Comparison of ENCODE assay signal across 9 mouse cellular contexts in genomic region chr19:53311524-53312335, GRCm38 (mm10). TPM values are rescaled to one million over a fixed set of nuclear protein-coding genes. Genes with fewer than 3 reads are reported as not detected.
A peak's percentile ranks its signal among the peaks of the same experiment; 100 is the strongest.
DNase-seq lines count a peak whose midpoint lies in the region; ATAC-seq and TF ChIP-seq lines count a peak whose summit lies in the region.
"Had no signal": no experiment of that assay in that cellular context is flagged by ENCODE, and none has a peak within 500 bp of the region (broad histone marks: within the 10 kb centered on the region; RNA-seq: fewer than 3 reads in every experiment).

No protein-coding gene starts in this region.

- no peaks in the 10 kb centered on the region for H3K36me3 ChIP-seq in forebrain, embryonic 13.5 days (ENCODE audit: poor library complexity, severe bottlenecking)
- no peaks in the 10 kb centered on the region for H3K36me3 ChIP-seq in hindbrain, embryonic 11.5 days (ENCODE audit: control insufficient read depth, insufficient read depth, low read length)
- H3K36me3 ChIP-seq in limb, embryonic 11.5 days (ENCODE audit: control insufficient read depth, insufficient read depth, low read length): no peaks in the 10 kb centered on the region
- no peaks in the 10 kb centered on the region for H3K36me3 ChIP-seq in midbrain, embryonic 16.5 days (ENCODE audit: control insufficient read depth, insufficient read depth, low read length)
- no peaks in the 10 kb centered on the region for H3K36me3 ChIP-seq in stomach, embryonic 16.5 days (ENCODE audit: control insufficient read depth, insufficient read depth, low read length)

- H3K9me3 ChIP-seq in forebrain, embryonic 13.5 days (replicated peaks): no peaks in the 10 kb centered on the region
- no peaks in the 10 kb centered on the region for H3K9me3 ChIP-seq in hindbrain, embryonic 11.5 days (ENCODE audit: control insufficient read depth, low read length)
- H3K9me3 ChIP-seq in limb, embryonic 11.5 days (ENCODE audit: control insufficient read depth, low read length): no peaks in the 10 kb centered on the region
- no peaks in the 10 kb centered on the region for H3K9me3 ChIP-seq in midbrain, embryonic 16.5 days (replicated peaks; ENCODE audit: control insufficient read depth, low read length, poor library complexity, severe bottlenecking)
- no peaks in the 10 kb centered on the region for H3K9me3 ChIP-seq in stomach, embryonic 16.5 days (replicated peaks; ENCODE audit: control insufficient read depth, low read length)

- ATAC-seq in cerebellum, adult (ENCODE audit: insufficient number of reproducible peaks, low FRiP score, low TSS enrichment): no peak
- no peak for ATAC-seq in forebrain, embryonic 13.5 days
- no peak for ATAC-seq in hindbrain, embryonic 11.5 days (ENCODE audit: low FRiP score)
- ATAC-seq in limb, embryonic 11.5 days (ENCODE audit: insufficient number of reproducible peaks, low FRiP score, low TSS enrichment, low read depth): no peak
- ATAC-seq in midbrain, embryonic 16.5 days: no peak
- ATAC-seq in stomach, embryonic 16.5 days (ENCODE audit: insufficient read depth, low FRiP score): no peak
- ATAC-seq: Patski had no signal

- no peak for TF ChIP-seq POLR2A in brain, embryonic 14.5 days (IDR thresholded peaks at IDR 0.05; ENCODE audit: borderline replicate concordance, extremely low read depth, insufficient read depth, insufficient read length, poor library complexity, severe bottlenecking)

- H3K4me1 ChIP-seq in forebrain, embryonic 13.5 days: peaks cover 38% of the 10 kb centered on the region
- 0 out of 2 replicates have a peak, but pooled peaks cover 6% of the 10 kb centered on the region for H3K4me1 ChIP-seq in hindbrain, embryonic 11.5 days (replicated peaks; ENCODE audit: control insufficient read depth, insufficient read depth, low read length)
- peaks cover 13% of the 10 kb centered on the region for H3K4me1 ChIP-seq in limb, embryonic 11.5 days (ENCODE audit: control insufficient read depth, insufficient read depth, low read length)
- peaks cover 17% of the 10 kb centered on the region for H3K4me1 ChIP-seq in midbrain, embryonic 16.5 days (ENCODE audit: control insufficient read depth, insufficient read depth, low read length)
- H3K4me1 ChIP-seq in stomach, embryonic 16.5 days (ENCODE audit: control insufficient read depth, insufficient read depth, low read length): peaks cover 13% of the 10 kb centered on the region

- DNase-seq in cerebellum, adult 11 months: peak; percentile 52
- DNase-seq in brain, embryonic 14.5 days (ENCODE audit: low read depth): peak; percentile 73
- peak; percentile 64 for DNase-seq in hindbrain, embryonic 11.5 days (ENCODE audit: low spot score)
- DNase-seq in limb, embryonic 11.5 days (ENCODE audit: low spot score): peak; percentile 65

- TF ChIP-seq CTCF in brain, embryonic 14.5 days (IDR thresholded peaks at IDR 0.05; ENCODE audit: borderline replicate concordance, extremely low read depth, insufficient read depth, insufficient read length): no peak

- no peaks in the 10 kb centered on the region for H3K27me3 ChIP-seq in forebrain, embryonic 13.5 days
- no peaks in the 10 kb centered on the region for H3K27me3 ChIP-seq in hindbrain, embryonic 11.5 days (ENCODE audit: control insufficient read depth, insufficient read depth, low read length)
- H3K27me3 ChIP-seq in limb, embryonic 11.5 days (ENCODE audit: control insufficient read depth, insufficient read depth, low read length): no peaks in the 10 kb centered on the region
- H3K27me3 ChIP-seq in midbrain, embryonic 16.5 days (ENCODE audit: control insufficient read depth, insufficient read depth, low read depth, low read length): no peaks in the 10 kb centered on the region
- H3K27me3 ChIP-seq in stomach, embryonic 16.5 days (ENCODE audit: control insufficient read depth, insufficient read depth, low read length): no peaks in the 10 kb centered on the region

- peak overlapping the region; percentile 96 for H3K9ac ChIP-seq in forebrain, embryonic 13.5 days
- H3K9ac ChIP-seq in hindbrain, embryonic 11.5 days (ENCODE audit: low read depth, low read length): peak overlapping the region; percentile 89
- H3K9ac ChIP-seq in limb, embryonic 11.5 days (ENCODE audit: low read length): peak overlapping the region; percentile 88
- peak overlapping the region; percentile 87 for H3K9ac ChIP-seq in midbrain, embryonic 16.5 days (ENCODE audit: low read depth, low read length)
- peak overlapping the region; percentile 90 for H3K9ac ChIP-seq in stomach, embryonic 16.5 days (ENCODE audit: low read length)

- peak overlapping the region; percentile 91 for H3K4me2 ChIP-seq in forebrain, embryonic 13.5 days
- H3K4me2 ChIP-seq in hindbrain, embryonic 11.5 days (replicated peaks; ENCODE audit: low read depth, low read length): peak overlapping the region; percentile 96
- peak overlapping the region; percentile 95 for H3K4me2 ChIP-seq in limb, embryonic 11.5 days (ENCODE audit: low read depth, severe bottlenecking)
- peak overlapping the region; percentile 89 for H3K4me2 ChIP-seq in midbrain, embryonic 16.5 days (ENCODE audit: low read length)
- H3K4me2 ChIP-seq in stomach, embryonic 16.5 days (ENCODE audit: low read depth, low read length): peak overlapping the region; percentile 92

- H3K4me3 ChIP-seq in forebrain, embryonic 13.5 days: peak overlapping the region; percentile 97
- peak overlapping the region; percentile 80 for H3K4me3 ChIP-seq in hindbrain, embryonic 11.5 days (ENCODE audit: low read depth, low read length)
- H3K4me3 ChIP-seq in limb, embryonic 11.5 days (ENCODE audit: low read depth, low read length): peak overlapping the region; percentile 79
- H3K4me3 ChIP-seq in midbrain, embryonic 16.5 days (ENCODE audit: low read depth, low read length): peak overlapping the region; percentile 98
- peak overlapping the region; percentile 86 for H3K4me3 ChIP-seq in stomach, embryonic 16.5 days (replicated peaks; ENCODE audit: low read length)

- H3K27ac ChIP-seq in forebrain, embryonic 13.5 days: peak overlapping the region; percentile 98
- H3K27ac ChIP-seq in hindbrain, embryonic 11.5 days (ENCODE audit: low read depth, low read length): peak overlapping the region; percentile 93
- peak overlapping the region; percentile 92; the same call in 1 of the 2 replicates for H3K27ac ChIP-seq in limb, embryonic 11.5 days (replicated peaks; ENCODE audit: low read depth, low read length)
- peak overlapping the region; percentile 95 for H3K27ac ChIP-seq in midbrain, embryonic 16.5 days (ENCODE audit: low read length)
- peak overlapping the region; percentile 97 for H3K27ac ChIP-seq in stomach, embryonic 16.5 days (ENCODE audit: low read length)

- WGBS in forebrain, embryonic 13.5 days: under 1% methylated on average over 37 of the region's 37 CpGs
- WGBS in hindbrain, embryonic 11.5 days: under 1% methylated on average over 37 of the region's 37 CpGs
- WGBS in limb, embryonic 11.5 days: under 1% methylated on average over 37 of the region's 37 CpGs
- under 1% methylated on average over 37 of the region's 37 CpGs for WGBS in midbrain, embryonic 16.5 days
- under 1% methylated on average over 37 of the region's 37 CpGs for WGBS in stomach, embryonic 16.5 days

RNA-seq across cellular contexts. Expression of gene Mxi1, which starts 1.4 kb away (rescaled TPM):
- 37.1 and 44.2 TPM in 2 replicates for polyA plus RNA-seq in brain, embryonic 14.5 days (2012; rRNA removed)
- polyA plus RNA-seq in forebrain, embryonic 13.5 days (2015; fragmentation: Nextera tagmentation; extraction: Ambion mirVana): 21.0 and 26.7 TPM in 2 replicates
- 59.6 and 73.7 TPM in 2 replicates for polyA plus RNA-seq in hindbrain, embryonic 11.5 days (2014; fragmentation: Nextera tagmentation; extraction: Ambion mirVana)
- 41.5 and 41.6 TPM in 2 replicates for polyA plus RNA-seq in limb, embryonic 11.5 days (2014; fragmentation: Nextera tagmentation; extraction: Ambion mirVana)
- polyA plus RNA-seq in midbrain, embryonic 16.5 days (2015; fragmentation: Nextera tagmentation; extraction: Ambion mirVana): 37.2 and 40.8 TPM in 2 replicates
- 15.8 and 15.9 TPM in 2 replicates for polyA plus RNA-seq in stomach, embryonic 16.5 days (2015; fragmentation: Nextera tagmentation; extraction: Ambion mirVana)

RNA-seq across cellular contexts. Expression of gene Gm10197, which starts 59.8 kb away (rescaled TPM):
- not detected in 2 replicates for polyA plus RNA-seq in brain, embryonic 14.5 days (2012; rRNA removed)
- polyA plus RNA-seq in forebrain, embryonic 13.5 days (2015; fragmentation: Nextera tagmentation; extraction: Ambion mirVana): not detected in 2 replicates
- polyA plus RNA-seq in hindbrain, embryonic 11.5 days (2014; fragmentation: Nextera tagmentation; extraction: Ambion mirVana): not detected in 2 replicates
- polyA plus RNA-seq in limb, embryonic 11.5 days (2014; fragmentation: Nextera tagmentation; extraction: Ambion mirVana): not detected in 2 replicates
- polyA plus RNA-seq in midbrain, embryonic 16.5 days (2015; fragmentation: Nextera tagmentation; extraction: Ambion mirVana): not detected in 2 replicates
- not detected in 2 replicates for polyA plus RNA-seq in stomach, embryonic 16.5 days (2015; fragmentation: Nextera tagmentation; extraction: Ambion mirVana)
